Mouse (Mus musculus) brain, embryonic 14.5 days (tissue): ENCODE data around the gene Tmem186.

Source experiments
- CTCF ChIP-seq: fragments of 200-500 bp; IDR thresholded peaks from 2 replicates; pipeline ENCODE4 v1.5.1; 2012; ENCODE audit warnings: inconsistent platforms, mild to moderate bottlenecking, moderate library complexity, borderline replicate concordance; ENCODE audit not compliant: insufficient read depth, insufficient read length; ENCODE audit errors: extremely low read depth
- POLR2A ChIP-seq: fragments of 200-500 bp; IDR thresholded peaks from 2 replicates; pipeline ENCODE4 v1.6.1; 2012; ENCODE audit warnings: mild to moderate bottlenecking, inconsistent platforms, borderline replicate concordance; ENCODE audit not compliant: poor library complexity, insufficient read depth, insufficient read length, severe bottlenecking; ENCODE audit errors: extremely low read depth

GRCm38 (mm10) chr16:8655108-8655507 is 17.6 kb upstream of the Tmem186 start:
- TF ChIP-seq CTCF (no peak), POLR2A (no peak)
